Mouse (Mus musculus) adrenal gland, adult 18-20 months (tissue): ENCODE results near the gene Trp53i13. TPM values are rescaled to one million over a fixed set of nuclear protein-coding genes. Genes with fewer than 3 reads are reported as not detected.
A peak's percentile ranks its signal among the peaks of the same experiment; 100 is the strongest.

Experiments used
- DNase-seq, 2 experiments: peaks; one replicate each; pipeline ENCODE4 v3.0.0; 2021 to 2022; ENCODE audit warnings: low spot score in 2 of 2
- total RNA-seq, 2 experiments: library from RNA; stranded (reverse); gene quantifications; 1 replicate in 1 of 2; 2 replicates in 1 of 2; pipeline ENCODE4 v1.2.3; 2021

Gene Trp53i13
- total RNA-seq, 2 experiments from 2014 or later = 11.0 to 12.9 TPM

- peak; percentile 83 to 90 for DNase-seq
Measured at GRCm38 (mm10) chr11:77508068-77509021, 7.4 kb downstream of the Trp53i13 start.

- peak in 1 of 2 experiments; percentile 20 for DNase-seq
Measured at GRCm38 (mm10) chr11:77507426-77507825, 8.4 kb downstream of the Trp53i13 start.

- peak in 1 of 2 experiments; percentile 17 for DNase-seq
Measured at GRCm38 (mm10) chr11:77506941-77507340, 8.8 kb downstream of the Trp53i13 start.

DNA sequence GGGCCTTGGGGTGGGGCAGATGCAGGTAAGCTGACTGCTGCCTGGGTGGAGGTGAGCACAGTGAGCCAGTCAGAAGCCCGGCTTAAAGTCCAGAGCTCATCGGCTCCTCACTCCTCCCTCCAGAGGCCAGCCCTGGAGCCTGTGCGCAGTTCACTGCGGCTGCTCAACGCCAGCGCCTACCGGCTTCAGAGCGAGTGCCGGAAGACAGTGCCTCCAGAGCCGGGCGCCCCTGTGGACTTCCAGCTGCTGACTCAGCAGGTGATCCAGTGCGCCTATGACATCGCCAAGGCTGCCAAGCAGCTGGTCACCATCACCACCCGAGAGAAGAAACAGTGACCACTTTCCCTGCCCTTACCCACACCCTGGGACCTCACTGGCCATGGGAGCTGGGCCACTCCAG, 9.5 kb downstream of the Trp53i13 start:
- peak in 1 of 2 experiments; percentile 22 for DNase-seq

- DNase-seq = no peak
Measured at GRCm38 (mm10) chr11:77505291-77505980, 10.3 kb downstream of the Trp53i13 start.

GRCm38 (mm10) chr11:77504377-77504776, 11.4 kb downstream of the Trp53i13 start:
- no peak for DNase-seq

DNA sequence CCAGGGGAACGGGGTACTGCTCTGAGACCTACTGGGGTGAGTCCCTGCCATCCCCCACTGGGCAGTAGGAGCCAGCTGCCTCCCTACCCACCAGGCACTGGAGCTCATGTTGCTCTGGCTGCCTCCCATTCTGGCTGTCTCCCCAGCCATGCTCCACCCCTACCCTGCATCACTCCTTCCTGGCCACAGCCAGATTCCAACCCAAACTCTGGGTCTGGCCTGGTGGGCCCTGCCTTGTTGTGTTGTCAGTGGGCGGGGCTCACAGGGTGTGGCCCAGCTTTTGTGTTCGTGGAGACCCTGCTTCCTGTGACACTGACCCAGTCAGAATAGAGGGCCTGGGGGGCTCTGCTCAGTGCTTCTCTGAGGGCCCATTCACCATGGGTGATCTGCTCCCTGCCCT, 12.3 kb downstream of the Trp53i13 start:
- DNase-seq = no peak

DNA sequence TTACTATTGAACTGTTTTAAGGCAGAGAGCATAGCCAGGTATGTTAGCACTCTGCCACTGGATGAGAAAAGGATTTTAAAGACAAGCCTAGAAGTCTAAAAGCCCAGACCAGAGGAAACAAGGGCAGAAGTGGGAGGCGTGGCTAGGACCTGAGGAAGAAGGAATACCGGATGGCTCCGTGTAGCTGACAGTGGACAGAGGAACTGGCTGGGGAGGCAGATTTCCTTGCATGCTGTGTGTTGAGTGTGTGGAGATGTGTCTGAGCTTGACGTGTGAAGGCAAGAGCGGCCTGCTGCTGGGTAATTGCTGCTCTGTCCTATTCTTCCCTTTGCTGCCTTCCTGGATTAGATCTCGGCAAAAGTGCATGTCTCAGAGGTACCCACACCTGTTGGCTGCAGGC, 13.3 kb downstream of the Trp53i13 start:
- no peak for DNase-seq

- DNase-seq = no peak
Measured at GRCm38 (mm10) chr11:77501971-77502370, 13.8 kb downstream of the Trp53i13 start.

DNA sequence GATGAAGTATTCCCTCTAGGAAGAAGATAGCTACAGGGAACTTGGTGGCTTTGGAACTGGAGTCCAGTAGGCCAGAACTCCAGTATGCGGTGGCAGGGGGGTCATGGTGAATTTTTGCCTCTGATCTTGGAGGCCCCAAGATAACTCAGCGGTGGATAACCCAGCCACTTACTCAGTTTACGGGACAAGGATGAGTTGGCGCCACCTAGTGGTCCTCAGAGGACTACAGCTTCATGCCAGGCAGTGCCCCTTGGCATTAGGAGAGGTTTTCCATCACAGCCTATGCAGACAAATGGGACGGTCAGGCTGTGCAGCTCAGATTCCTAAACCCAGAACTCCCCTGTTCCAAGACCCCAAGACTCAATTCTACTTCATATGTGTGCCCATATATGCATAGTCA, 14.4 kb downstream of the Trp53i13 start:
- peak; percentile 63 to 80 for DNase-seq

- DNase-seq = no peak
Measured at GRCm38 (mm10) chr11:77500361-77501325, 15.1 kb downstream of the Trp53i13 start.

GRCm38 (mm10) chr11:77499354-77499753, 16.4 kb downstream of the Trp53i13 start:
- DNase-seq = no peak

DNA sequence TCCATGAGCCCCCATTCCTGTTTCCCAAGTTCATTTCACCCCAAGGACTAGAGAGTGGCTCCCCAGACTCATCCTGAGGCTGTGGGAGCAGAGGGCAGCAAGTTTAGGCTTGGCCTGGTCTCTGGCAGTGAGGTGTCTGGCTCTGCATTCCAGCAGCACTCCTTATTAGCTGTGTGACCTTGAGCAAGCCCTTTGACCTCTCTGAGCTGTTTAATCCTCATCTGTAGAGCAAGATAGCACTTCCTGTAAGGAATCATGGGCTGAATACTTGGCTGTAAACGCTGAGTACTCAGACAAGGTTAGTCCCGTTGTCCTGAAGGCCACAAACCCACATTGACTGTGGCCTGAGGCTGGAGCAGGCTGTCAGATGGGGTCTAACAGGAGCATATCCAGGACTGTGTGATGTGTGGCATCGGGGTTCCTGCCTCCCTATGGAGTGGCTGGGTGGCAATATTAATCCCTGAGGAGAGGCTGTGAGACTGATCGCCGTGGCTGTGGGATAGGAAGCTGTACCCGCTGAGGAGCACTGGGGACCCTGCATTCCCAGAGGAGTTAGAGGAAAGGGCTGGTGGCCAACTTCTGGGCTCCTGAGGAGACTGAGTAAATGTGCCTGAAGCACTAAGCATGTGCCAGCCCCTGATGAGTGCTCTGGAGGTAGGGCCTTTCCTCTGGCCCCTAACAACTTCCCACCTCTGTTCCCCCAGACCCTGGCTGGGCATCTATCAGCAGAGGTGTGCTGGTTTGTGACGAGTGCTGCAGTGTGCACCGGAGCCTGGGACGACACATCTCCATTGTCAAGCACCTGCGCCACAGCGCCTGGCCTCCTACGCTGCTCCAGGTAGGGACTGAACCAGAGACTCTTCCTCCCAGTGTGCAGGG, 17.3 kb downstream of the Trp53i13 start:
- DNase-seq = no peak

GRCm38 (mm10) chr11:77497851-77498250, 17.9 kb downstream of the Trp53i13 start:
- DNase-seq = no peak

DNA sequence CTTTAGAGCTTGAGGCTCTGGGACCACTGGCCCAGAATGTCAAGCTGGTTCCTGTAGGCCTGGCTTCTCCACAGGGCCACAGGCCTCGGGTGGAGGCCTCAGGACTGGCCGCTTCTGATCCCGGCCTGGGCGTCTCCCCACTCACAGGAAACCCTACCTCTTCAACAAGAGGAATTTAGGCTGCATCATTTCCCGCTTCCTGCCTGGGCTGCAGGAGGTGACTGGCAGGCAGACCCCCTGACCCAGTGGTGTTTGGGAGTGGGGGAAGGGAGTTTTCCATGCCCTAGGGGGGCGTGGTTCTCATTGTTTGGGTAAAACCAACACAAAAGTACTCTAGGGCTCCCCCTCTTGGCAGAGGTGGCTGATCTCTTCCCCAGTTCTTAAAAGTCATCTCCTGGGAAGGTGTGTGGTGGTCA, 18.4 kb downstream of the Trp53i13 start:
- peak in 1 of 2 experiments; percentile 60 for DNase-seq

DNA sequence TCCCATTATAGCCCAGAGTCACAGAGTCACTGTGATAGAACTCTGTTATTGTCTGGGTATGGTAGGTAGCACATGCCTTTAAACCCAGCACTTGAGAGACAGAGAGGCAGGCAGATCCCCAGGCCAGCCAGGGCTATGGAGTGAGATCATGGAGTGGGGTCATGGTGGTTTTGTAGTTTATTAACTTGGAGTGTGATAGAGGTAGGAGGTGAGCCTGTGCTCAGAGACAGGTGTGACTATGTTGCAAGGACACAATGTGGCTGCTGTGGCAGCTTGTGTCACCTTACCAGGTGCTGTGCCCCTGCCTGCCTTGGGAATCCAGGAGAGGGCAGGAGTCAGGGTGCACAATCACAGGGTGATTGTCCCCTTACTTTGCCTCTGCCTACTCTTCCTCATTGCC, 20.3 kb downstream of the Trp53i13 start:
- DNase-seq = no peak

GRCm38 (mm10) chr11:77494782-77495181, 21.0 kb downstream of the Trp53i13 start:
- no peak for DNase-seq

DNA sequence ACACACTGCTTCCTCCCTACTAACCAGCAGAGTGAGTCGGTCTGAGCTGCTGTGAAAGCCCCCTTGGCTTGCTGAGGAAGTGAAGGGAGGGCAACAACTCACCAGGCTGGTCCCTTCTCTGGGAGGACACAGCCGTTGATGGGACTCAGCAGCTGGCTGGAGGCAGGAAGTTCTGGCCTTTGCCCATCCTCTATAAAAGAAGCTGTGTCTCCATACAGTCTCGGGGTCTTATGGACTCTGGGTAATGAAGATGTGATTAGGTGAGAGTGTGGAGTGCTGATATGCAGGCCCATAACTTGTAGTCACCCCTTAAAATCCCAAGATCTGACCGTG, 21.5 kb downstream of the Trp53i13 start:
- DNase-seq = no peak

- peak; percentile 54 to 66 for DNase-seq
Measured at GRCm38 (mm10) chr11:77493512-77494343, 22.1 kb downstream of the Trp53i13 start, which contains the start of gene Git1. Git1 (plus strand) TSS chr11:77493562.
